Mouse (Mus musculus) C2C12 (cell line): ENCODE results near the gene Nup35.

ENCODE experiments used
- CTCF ChIP-seq: IDR thresholded peaks from one replicate; pipeline ENCODE4 v1.5.1; 2011; ENCODE audit not compliant: control insufficient read depth, insufficient read depth, insufficient read length
- MAX ChIP-seq: IDR thresholded peaks from one replicate; pipeline ENCODE4 v1.6.1; 2011; ENCODE audit warnings: mild to moderate bottlenecking, control low read depth
- MYOD1 ChIP-seq: IDR thresholded peaks from one replicate; pipeline ENCODE4 v1.6.1; 2011; ENCODE audit warnings: low read depth; ENCODE audit not compliant: control insufficient read depth, insufficient read length
- USF1 ChIP-seq: IDR thresholded peaks from one replicate; pipeline ENCODE4 v1.6.1; 2011; ENCODE audit warnings: low read depth, mild to moderate bottlenecking, control low read depth, moderate library complexity

- TF ChIP-seq MAX (no peak), CTCF (no peak), MYOD1 (no peak), USF1 (no peak)
Observed at GRCm38 (mm10) chr2:80618991-80619390, 2.0 kb downstream of the Nup35 start.
